1 mouse cellular context compared by ENCODE assay signal in genomic region chr4:34549981-34550747, GRCm38 (mm10).
TF ChIP-seq lines count a peak whose summit lies in the region.

No protein-coding gene starts in this region.

TF ChIP-seq in CH12.LX, 34 proteins besides CTCF, POLR2A, EP300 and RAD21 (continued from another document):
- TF ChIP-seq SIN3A (IDR thresholded peaks at IDR 0.05; ENCODE audit: low read length) (peak; percentile 96), RCOR1 (conservative IDR thresholded peaks at IDR 0.05; ENCODE audit: low read depth, low read length) (no peak), KAT2A (IDR thresholded peaks at IDR 0.05; ENCODE audit: insufficient replicate concordance, low read length) (peak; percentile 93; the same call in 1 of the 2 replicates), MEF2A (IDR thresholded peaks at IDR 0.05; ENCODE audit: borderline replicate concordance, low read depth, low read length) (0 out of 2 replicates have a peak, but pooled peaks have one; percentile 21), ZMIZ1 (IDR thresholded peaks at IDR 0.05; ENCODE audit: low read depth, low read length) (peak; percentile 90), E2F4 (IDR thresholded peaks at IDR 0.05; ENCODE audit: insufficient replicate concordance, low read depth, low read length) (no peak), MAZ (IDR thresholded peaks at IDR 0.05; ENCODE audit: low read depth, low read length) (peak; percentile 70), USF1 (IDR thresholded peaks at IDR 0.05; ENCODE audit: low read depth, low read length) (no peak), MYC (IDR thresholded peaks at IDR 0.05; ENCODE audit: low read depth, low read length) (no peak), POLR2AphosphoS2 (IDR thresholded peaks at IDR 0.05; ENCODE audit: low read depth, low read length) (peak; percentile 53; the same call in 1 of the 2 replicates), ETS1 (conservative IDR thresholded peaks at IDR 0.05; ENCODE audit: low read depth, low read length) (no peak)
TF ChIP-seq in CH12.LX: peak in this region for 17.
